Mouse (Mus musculus): ENCODE results near the gene 1700122O11Rik.

1700122O11Rik gene

DNA sequence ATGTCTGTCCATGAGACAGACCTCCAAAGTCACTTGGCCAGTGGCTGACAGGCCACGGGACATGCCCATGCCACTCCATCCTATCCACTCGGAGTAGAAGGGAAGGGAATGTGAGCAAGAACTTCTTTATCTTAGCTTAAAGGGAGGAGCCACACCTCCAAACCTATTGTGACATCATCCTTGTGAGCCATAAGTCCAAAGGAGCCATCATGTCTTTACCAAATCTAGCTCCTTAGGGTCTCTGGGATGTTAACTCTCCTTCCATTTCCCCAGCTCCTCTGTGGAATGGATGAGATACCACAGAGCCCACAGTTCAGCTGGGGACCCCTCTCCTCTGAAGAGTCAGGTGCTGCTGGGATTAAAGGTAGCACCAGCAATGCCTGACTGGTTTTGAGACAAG, at the start of gene 1700122O11Rik:
TSS of gene 1700122O11Rik (minus strand) at position 101 of the 400 bp plus-strand sequence.
- DNase-seq = no peak

- no peak for DNase-seq
Observed at GRCm38 (mm10) chr17:48080626-48081025, 42.5 kb upstream of the 1700122O11Rik start.

GRCm38 (mm10) chr17:48067729-48068128, 29.6 kb upstream of the 1700122O11Rik start:
- DNase-seq = no peak

DNA sequence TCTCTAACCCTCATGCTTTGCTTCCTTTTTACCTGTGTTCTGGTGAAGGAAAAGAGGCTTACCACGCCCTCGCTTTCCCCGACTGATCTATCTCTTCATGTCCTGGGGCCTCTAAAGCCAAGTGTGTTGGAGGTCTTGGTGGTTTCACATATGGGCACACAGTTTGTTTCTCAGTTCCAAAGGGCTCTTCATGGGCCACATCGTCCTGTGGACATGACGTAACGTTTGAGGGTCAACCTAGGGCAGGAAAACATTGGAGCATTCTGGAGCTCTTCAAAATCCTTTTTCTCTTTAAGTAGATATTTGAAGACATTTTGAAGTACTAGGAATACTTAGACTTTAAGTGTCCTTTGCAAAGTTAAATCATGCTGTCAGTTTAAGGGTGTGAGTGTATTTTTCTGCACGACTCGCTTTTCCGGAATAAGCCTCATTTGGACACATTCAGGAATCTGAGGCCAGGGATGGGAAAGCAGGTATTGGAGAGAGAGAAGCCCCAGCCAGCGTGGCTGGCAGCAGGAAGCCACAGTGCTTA, 29.1 kb upstream of the 1700122O11Rik start:
- DNase-seq = no peak

DNA sequence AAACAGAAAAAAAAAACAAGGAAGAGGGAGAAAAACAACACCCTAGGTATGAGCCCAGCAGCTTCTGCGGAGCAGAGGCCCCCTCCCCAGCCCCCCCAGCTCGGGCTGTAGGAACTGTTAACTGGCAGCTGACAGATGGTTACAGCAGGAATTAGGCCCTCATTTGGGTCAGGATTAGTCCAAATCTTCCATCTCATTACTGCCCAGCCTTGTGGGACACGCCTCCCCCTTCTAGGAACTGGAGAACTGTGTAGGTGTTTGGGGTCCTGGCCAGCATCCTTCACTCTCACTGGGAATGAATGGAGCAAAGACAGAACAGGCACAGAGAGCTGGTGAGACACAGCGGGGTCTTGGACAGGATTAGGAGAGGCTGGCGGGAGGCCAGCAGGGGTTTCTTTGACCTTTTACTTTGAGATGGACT, 27.0 kb upstream of the 1700122O11Rik start:
- no peak for DNase-seq

DNA sequence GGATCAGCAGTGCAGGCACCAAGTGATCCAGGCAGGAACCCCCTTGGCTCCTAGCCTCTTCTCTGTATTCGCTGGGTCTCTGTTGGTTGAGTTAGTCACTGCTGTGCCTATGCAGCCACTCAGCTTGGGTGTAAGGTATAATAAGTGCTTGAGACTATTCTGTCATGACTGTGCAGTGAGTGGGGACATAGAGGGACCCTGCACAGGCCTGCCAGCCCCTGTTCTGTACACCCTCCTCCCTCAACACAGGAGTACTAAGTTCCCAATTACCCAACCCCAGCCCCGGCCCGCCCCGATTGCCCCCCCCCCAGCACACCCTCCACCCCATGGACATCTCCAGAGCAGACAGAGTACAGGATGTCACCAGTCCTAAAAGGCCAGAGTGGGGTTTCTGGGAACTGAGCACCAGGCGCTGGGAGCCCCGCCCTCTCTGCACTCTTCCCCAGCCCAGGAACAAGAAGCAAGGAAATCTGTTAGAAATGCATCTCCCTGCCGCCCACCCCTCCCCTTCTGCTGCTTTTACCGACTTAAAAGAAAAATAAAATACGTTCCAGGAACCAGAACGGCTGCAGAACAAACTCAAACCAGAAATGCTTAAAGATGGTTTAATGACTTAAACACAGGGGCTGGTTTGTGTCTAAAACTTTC, 26.2 kb upstream of the 1700122O11Rik start:
- DNase-seq = no peak

DNA sequence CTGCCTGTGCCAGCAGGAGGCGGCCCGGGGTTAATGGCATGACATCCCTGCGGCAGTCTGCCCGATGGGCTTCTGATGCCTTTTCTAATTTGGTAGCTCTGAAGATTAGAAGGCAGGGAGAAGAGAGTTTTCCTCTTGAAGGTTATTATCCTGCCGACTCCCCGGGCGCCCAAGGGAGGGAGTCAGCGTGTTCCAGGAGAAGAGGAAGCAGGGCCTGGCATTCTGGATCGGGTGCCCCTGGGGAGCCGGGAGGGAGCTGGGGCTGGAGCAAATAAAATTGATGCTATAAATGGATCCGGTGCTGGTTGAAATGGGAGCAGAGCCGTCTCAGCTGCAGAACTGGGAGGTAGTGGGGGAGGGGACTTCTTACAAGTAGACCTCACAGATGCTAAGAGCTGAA, 19.3 kb upstream of the 1700122O11Rik start:
- no peak for DNase-seq

- DNase-seq = no peak
Observed at GRCm38 (mm10) chr17:48055076-48055816, 17.2 kb upstream of the 1700122O11Rik start.

DNA sequence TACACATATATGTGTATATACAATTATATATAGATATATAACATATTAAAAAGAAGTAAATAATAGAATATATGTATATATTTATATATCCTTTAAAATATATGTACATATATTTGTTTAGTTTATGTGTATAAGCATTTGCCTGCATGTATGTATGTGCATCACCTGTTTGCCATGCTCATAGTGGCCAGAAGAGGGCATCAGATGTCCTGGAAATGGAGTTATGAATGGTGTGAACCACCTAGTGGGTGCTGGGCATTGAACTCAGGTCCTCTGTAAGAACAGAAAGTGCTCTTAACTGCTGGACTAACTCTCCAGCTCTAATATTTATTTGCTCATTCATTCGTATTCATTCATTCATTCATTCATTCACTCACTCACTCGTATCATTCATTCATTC, 15.6 kb upstream of the 1700122O11Rik start:
- DNase-seq = no peak

DNA sequence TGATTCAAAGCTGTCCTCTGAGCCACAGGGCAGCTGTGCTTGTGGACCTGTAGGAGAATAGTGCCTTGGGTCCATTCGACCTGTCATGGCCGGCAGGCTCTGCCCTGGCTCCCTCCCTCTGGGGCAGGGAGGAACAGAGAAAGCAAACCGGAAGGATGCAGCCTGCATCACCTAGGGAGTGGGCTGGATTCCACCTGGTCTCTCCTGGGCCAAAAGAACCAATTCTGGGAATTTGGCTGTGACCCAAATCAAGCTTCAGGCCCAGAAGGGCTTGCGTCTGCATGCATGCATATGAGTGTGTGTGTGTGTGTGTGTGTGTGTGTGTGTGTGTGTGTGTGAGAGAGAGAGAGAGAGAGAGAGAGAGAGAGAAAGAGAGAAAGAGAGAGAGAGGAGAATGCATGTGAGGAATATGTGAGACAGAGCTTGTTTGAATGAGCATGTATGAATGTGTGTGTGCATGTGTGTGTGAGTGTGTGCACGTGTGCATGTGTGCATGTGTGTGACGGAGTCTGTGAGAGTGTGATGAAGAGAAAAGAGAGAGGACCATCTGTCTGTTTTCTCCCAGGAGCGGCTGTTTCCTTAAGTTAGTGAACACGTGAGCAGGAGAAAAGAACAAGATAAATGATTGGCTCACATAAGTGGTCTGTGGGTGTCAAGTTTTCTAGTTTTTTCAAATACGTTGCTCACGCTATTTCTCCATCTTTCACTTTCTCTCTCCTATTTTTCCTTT, 14.4 kb upstream of the 1700122O11Rik start:
- DNase-seq = no peak

DNA sequence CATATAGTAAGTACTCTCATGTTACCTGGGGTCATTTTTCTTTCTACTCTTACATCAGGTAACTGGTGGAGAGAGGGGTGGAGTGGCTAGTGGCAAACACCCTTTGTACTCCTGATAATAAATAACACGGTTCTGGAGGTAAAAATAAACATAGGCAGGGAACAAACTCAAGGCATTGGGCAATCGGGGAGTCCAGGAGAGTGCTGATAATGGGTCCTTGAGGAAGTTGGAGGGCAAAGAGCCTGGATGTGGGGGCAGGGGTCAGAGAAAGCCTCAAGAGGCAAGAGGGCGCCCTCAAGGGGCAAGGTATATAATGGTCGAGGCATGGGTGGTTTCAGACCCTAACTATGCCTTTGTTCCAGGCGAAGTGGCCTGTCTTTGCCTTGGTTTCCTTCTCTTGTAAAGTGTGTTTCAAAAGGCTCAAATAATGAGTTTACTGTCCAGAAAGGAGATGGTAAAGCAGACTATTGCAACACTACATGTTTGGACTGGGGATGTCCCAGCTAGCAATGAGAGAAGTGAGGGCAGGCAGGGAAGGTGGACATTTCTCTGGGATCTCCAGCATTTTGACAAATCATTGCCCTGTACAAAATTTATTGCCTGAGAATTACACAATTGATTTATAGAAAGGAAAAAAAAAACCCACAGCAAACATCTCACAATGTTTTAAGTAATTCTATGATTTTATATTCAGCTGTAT, 13.7 kb upstream of the 1700122O11Rik start:
- DNase-seq = no peak

DNA sequence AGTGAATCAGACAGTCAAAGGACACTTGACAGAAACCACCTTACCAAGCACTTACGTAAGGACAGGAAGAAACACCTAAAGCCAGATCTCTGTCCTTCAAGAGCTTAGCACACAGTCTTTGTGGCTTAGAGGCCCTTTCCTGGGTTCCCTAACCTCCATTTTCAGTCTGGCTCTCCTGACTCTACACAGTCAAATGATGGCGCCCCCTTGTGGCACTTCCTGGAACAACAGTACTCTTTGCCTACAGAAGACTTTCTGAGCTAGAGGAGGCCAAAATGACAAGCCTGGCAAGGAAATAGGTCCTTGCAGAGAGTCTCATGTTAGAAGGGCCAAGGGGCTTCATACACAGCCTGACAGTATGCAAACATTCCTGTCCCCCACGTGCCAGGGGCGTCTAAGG, 7.5 kb upstream of the 1700122O11Rik start:
- DNase-seq = peak; percentile 80

DNA sequence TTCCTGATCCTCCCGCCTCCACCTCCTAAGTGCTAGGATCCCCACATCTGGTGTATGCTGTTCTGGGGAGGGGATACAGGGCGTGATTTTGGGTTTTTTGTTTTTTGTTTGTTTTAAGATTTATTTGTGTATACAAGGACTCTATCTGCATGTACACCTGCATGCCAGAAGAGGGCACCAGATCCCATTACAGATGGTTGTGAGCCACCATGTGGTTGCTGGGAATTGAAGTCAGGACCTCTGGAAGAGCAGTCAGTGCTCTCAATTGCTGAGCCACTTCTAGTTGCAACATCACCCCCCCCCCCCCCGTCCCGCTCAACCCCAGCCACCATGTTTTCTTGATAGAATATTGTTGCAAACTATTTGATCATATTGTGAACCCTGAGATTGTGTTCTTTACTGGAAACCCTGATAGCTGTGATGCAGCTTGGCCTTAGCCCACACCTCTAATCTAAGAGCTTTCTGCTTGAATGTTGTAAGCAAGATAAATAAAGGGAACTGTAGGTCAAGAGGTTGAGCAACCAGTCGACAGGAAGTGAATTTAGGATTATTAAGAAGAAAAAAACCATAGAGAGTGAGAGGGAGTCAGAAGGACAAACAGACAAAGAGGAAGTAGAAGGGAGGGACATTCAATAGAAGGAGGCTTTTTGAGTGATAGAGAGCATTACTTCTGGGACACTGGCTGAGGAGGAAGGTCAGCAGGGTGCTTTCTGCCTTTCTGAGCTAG, 5.2 kb upstream of the 1700122O11Rik start:
- no peak for DNase-seq

GRCm38 (mm10) chr17:48041351-48042287, 3.5 kb upstream of the 1700122O11Rik start:
- peak; percentile 66 for DNase-seq

GRCm38 (mm10) chr17:48039232-48039866, 1.3 kb upstream of the 1700122O11Rik start:
- peak; percentile 39 for DNase-seq

- no peak for DNase-seq
Observed at GRCm38 (mm10) chr17:48036921-48037320, 1.2 kb downstream of the 1700122O11Rik start.

DNA sequence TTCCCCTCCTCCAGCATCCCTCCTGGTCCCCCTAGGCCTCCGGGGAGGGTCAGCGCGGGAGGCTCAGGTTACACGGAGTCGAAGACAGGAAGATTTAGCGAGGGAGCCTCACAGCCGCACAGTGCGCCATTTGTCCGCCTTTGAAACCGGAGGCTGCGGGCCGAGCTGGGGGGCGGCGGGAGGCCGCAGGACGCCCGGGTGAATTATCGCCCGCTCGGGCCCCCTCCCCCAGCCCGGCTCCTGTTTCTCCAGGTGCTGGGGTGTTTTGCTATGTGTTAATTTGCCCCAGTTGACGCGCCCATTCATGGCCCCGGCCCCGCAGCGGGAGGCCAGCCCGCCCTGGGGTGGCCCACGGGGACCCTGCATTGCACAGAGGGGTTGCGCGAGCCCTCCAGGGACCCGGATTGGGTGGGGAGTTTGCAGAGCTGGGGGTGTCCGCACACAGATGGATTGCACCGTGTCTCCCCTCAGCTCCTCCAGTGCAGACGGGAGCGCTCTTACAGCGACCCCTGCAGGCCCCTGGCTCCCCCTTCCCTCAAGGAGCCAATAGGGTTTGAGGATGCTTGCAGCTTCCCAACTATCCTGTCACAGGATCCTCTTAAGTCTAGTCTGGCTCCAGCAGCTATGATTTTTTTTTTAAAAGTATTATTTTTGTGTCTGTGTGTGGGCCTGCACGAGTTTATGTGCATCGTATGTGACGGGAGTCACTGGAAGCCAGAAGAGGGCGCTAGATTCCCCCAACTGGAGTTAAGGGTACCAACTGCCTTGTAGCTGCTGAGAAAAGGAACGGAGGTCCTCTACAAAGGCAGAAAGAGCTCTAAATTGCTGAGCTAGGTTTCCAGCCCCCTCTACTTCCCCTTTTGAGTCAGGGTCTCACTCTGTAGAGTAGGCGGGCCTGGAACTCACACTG, 6.3 kb downstream of the 1700122O11Rik start:
- no peak for DNase-seq

DNA sequence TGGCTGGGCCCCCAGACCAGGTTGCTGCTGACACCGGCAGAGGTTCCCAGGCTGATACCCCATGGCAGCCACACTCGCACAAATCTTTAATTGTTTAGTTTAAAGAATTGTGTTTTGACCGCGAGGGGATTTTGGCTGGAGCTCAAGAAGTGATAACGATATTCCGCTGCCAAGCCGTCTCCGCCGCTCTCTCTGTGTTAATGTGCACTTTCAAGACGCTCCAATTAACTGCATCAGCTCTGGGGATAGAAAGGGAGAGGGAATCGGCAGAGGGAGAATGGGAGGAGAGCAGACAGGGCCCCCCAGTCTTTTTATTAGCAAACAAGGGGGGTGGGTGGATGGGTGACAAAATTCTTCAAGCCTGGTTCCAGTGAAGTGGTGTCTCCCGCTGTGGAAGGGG, 8.9 kb downstream of the 1700122O11Rik start:
- no peak for DNase-seq

GRCm38 (mm10) chr17:48028250-48028649, 9.8 kb downstream of the 1700122O11Rik start:
- DNase-seq = no peak

Data from kidney, adult 18-20 months (tissue).